Mouse (Mus musculus) thymus, postnatal 10 days (tissue): ENCODE measurements around the gene A530016L24Rik.
A peak's percentile ranks its signal among the peaks of the same experiment; 100 is the strongest.

Source experiments
- DNase-seq, 2 experiments: peaks; one replicate each; pipeline ENCODE4 v3.0.0; 2021; ENCODE audit warnings: low spot score in 2 of 2

A530016L24Rik gene

GRCm38 (mm10) chr12:112489134-112489533 is at the start of gene A530016L24Rik:
A530016L24Rik (plus strand) TSS chr12:112489448.
- DNase-seq: no peak

DNA sequence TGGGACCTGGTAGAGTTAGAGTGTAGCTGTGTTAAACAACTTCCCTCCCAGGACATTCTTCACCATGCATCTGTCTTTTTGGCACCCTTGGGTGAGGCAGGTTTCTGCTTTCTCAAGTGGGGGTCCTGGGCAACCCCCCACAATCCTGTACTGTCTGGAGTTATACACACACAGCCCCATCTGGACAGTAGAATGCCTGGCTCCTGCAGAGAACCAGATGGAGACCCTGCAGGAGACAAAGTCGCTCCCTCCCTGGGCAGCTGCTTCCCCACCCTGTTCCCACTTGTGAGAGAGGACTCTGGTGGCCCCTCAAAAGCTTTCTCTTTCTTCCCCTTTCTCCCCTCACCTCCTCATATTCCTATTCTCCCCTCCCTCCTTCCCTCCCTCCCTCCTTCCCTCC is 49.3 kb upstream of the A530016L24Rik start:
- DNase-seq: no peak

GRCm38 (mm10) chr12:112449144-112449827 is 40.0 kb upstream of the A530016L24Rik start:
- peak; percentile 83 to 86 for DNase-seq

DNA sequence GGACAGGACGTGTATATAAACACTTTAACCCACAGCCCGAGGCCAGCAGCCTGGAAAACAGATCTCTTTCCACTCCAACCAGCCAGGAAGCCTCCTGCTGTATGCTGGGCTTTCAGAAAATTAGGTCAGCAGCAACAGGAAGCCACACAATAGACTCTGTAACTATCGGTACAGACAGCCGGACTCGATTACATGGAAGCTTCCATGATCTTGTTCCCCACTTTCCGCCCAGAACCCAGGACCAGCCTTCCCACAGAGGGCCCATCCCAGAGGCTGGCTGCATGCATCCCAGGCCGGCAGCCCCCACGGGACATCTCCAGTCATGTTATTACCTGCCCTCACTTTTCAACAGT is 39.4 kb upstream of the A530016L24Rik start:
- DNase-seq: peak; percentile 30 to 48

- peak; percentile 71 to 84 for DNase-seq
Measured at GRCm38 (mm10) chr12:112450883-112451282, 38.4 kb upstream of the A530016L24Rik start.

DNA sequence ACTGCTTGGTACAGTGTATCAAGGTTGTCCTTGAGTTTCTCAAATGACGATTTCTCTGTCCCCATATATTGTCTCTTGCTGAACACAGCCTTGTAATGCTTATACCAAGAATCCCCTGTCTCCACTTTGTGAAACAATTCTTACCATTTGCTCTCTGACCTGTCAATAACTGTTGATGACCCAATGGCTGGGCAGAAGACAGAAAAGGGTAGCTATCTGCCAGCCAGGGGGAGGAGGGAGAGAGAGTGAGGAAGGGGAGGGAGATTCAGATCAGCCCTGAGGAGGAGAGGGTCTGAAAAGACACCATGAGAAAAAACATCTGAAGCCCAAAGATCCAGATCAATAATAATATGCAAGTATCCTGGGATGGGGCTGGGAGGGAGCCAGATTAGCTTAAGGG is 37.9 kb upstream of the A530016L24Rik start:
- no peak for DNase-seq

GRCm38 (mm10) chr12:112451826-112452225 is 37.4 kb upstream of the A530016L24Rik start:
- DNase-seq: no peak

DNA sequence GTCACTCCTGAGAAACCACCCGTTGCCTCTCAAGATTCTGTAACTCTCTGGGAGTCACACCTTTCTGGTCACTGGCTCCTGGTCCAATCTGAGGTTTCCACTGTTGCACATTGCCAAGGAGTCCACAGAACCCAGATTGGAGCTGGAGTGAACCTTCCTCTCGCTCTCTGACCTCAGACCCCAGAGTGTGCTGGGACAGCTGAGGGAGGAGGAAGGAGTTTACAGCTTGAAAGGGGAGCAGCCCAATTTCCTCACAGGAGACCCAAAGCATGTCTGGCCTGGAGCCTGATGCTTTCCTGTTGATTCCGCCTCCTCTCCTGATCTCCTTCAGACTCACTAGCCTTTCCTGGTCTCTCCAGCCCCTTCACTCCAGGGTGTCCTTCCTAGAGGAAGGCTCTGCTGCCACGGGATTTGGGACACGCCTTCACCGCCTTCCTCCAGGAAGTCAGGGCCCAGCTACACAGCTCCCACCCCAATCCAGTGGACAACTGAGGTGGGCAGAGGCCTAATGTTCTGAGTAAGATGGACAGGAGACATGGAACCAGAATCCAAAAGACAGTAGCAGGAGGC is 33.0 kb upstream of the A530016L24Rik start:
- DNase-seq: no peak

DNA sequence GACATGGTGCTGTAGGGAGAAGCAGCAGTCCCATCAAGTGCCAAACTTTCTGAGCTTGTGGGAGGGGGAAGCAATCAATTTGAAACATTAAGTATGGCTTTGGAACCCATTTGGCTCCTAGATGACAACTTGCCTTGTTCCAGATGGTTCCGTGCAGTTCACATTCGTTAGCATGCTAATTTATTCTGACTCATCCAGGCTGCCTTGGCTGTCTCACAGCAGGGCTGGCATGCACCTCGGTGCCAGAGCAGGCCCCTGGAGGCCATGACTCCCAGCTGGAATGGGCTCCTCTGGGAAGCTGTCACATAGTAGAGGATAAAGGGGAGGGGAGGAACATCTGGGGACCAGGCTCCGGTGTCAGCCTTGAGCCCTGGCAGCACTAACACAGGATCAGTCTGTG is 31.4 kb upstream of the A530016L24Rik start:
- no peak for DNase-seq

DNA sequence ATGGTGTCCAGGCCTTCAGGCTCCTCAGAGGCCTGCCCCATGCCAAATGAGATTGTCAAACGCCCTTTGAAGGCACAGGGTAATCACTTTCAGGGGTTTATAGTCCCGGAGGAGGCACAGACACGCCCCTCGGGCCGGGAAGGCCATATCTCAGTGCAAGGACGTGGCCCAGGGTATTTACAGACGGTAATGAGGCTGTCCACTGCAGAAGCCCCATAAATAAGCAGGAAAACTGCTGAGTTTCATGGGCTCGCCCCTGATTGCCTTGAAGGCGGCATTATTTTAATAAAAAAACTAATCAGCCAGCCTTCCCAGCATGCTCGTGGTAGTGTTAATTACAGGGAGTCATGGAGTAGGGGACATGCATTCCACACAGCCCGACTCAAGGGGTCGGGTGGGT is 26.8 kb upstream of the A530016L24Rik start:
- DNase-seq: no peak

DNA sequence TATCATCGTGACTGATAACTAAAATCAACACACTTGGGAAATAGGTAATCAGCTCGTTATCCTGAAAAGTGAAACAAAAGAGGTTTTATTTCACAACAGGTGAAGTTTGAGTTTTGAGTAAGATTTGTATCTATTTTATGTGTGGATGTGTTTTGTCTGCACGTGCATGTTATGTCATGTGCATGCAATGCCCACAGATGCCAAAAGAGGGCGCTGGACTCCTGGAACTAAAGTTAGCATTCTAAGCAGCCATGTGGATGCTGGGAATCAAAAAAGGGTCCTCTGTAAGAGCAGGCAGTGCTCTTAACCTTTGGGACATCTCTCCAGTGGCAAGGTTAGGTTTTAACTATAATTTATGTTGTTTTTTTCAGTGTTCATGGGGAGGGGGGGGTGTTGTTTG is 26.0 kb upstream of the A530016L24Rik start:
- DNase-seq: no peak

DNA sequence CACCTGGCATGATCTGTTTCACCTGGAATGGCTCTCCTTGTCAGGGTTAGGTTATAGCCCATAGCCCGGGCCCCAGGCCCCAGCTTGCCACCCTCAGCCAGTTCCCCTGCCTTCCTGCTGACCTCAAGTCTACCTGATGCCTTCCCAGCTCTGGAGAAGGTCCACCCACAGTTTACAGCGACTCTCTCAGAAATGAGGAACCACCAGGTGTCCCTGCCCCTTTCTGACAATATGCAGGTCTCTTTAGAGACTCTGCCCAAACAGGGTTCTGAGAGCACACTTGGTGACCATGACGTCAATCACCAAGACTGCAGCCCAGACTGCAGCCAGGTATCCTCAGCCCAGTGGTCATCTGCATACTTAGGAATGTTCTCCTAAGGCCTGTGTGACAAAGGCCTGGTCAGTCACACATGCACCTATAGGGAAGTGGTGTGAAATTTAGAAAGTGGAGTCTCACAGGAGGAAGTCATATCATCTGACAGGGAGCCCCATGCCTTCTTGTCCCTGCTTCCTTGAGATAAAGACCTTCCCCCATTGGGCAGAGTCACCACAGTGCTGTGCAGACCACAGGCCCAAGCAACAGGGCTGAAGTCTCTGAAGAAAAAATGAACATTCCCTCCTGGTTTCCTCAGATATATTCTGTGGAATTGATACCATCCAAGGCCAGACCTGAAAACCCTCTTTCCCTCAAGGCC is 25.4 kb upstream of the A530016L24Rik start:
- no peak for DNase-seq

GRCm38 (mm10) chr12:112464516-112464915 is 24.7 kb upstream of the A530016L24Rik start:
- DNase-seq: no peak

DNA sequence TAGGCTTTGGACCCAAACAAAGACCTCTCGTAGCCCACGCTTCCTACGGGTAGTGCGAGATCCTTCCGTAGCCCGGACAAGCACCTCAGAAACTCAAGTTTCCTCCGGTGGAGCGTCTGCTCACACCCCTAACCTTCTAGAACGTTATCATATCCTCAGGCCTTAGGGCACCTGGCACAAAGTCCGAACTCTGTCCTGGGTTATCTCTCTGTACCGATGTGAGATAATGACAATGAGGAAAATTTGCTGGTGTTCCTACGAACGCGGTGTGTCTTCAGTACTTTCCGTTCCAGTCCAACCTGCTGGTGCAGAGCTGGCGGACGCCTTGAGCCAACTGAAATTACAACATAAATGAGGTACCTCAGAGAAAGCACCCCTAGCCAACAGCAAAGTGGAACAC is 23.3 kb upstream of the A530016L24Rik start:
- DNase-seq: no peak

DNA sequence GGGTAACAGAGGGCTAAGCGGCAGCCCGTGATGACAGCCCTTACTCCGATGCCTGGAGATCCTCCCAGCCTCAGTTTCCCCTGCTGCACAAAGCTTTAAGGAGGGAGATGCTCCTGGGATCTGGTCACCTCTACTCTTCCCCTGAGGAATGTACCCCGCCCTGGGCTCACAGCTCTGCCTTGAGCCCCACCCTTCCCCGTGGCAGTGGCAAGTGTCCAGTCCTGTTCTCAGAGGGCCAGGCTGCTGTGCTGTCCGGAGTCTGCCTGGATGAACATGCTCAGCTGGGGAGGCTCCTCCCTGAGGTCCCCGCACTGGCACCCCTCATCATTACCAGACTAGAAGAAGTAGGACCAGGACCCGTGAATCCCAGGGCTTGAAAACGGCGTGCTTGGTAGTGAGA is 21.9 kb upstream of the A530016L24Rik start:
- DNase-seq: no peak

DNA sequence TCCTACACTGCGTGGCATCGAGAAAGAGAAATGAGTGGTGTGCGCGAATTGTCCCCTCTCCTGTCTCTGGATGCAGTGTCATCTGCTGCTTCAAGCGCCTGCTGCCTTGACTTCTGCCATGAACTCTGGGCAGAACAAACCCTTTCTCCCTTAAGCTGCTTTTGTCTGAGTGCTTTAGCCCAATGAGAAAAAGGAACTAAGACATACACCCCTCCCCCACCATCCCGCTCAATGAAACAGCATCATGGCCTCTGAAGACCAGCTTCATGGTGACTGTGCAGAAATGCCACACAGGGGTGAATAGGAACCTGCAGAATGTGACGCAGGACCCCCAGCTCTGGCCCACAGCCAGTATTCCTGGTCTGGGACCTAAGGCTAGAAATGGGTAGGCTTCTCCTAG is 19.9 kb upstream of the A530016L24Rik start:
- no peak for DNase-seq

DNA sequence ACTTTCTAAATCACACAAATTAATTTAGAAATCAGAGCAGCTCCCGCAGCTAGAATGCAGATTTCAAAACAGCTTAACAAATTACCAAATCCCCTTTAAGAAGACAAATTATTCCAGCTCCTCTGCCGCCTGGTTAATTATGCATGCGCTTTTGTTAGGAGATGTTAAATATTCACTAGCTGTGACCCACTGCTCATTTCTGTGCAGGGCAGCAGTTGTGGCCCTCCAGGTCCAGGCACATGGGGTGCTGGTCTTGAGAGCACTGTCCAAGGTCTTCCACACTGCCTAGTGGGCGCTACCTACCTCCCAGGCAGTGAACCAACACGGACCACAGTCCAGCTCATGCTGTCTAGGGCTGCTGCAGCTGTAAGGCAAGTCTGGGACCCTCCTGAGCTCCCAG is 19.0 kb upstream of the A530016L24Rik start:
- DNase-seq: no peak

DNA sequence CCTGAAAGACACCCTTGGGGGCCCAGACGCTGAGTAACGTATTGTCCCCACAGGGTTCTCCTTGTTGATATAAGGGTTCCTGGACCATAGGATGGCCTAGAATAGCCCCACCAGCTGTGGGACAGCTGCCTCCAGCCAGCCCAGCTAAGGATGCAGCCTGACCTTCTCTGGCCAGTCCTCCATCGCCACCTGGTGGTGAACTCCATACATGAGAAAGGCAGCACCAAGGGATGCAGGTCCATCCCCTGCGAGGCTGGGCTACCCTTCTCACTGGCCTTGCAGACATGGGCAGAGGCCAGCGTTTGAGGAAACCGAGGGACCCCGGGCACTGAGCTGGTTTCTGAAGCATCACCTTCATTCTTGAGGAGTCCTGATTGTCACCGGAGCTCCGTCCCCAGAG is 15.5 kb upstream of the A530016L24Rik start:
- DNase-seq: peak; percentile 39 to 78

- no peak for DNase-seq
Measured at GRCm38 (mm10) chr12:112489535-112489934, 287 bp downstream of the A530016L24Rik start.

DNA sequence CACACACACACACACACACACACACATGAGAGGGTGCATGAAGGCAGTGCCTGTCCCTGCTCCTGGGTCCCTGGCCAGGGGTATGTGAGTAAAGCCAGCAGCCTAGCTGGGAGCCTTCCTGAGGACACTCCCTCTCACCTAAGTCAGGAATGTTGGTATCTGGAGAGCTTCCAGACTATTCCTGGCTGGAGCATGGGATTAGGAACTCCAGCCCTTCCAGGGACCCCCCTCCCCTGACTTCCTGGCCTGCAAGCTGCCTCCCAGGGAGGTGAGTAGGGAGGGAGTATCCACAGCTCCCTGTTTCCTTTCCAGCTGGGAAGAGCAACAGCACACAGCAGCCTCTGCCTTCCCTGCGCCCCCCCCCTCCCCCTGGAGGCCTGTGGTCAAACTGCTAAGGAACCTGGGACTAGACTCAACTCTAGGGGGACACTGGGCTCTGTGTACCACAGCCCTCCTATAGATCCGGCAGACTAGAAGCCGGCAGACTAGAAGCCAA is 1.2 kb downstream of the A530016L24Rik start:
- DNase-seq: no peak

DNA sequence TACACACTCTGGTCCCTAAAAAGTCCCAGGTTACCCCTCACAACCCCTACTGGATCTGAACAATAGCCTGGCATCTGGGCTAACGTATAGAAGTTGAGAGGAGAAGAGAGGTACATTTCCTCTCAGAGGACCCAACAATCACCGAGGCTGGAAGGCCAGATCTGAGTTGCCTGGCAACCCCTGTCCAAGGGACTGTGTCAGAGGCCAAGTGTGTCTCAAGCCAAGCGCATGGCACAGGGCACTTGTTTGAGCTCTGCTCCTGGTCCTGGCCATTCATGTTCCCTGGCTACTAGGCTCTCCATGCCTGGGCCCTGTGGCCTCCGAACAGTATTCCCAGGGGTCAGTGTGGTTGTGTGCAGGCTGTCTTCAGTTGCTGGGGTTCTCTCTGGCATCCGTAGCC is 6.9 kb downstream of the A530016L24Rik start:
- DNase-seq: no peak

GRCm38 (mm10) chr12:112497731-112498130 is 8.5 kb downstream of the A530016L24Rik start:
- DNase-seq: no peak

DNA sequence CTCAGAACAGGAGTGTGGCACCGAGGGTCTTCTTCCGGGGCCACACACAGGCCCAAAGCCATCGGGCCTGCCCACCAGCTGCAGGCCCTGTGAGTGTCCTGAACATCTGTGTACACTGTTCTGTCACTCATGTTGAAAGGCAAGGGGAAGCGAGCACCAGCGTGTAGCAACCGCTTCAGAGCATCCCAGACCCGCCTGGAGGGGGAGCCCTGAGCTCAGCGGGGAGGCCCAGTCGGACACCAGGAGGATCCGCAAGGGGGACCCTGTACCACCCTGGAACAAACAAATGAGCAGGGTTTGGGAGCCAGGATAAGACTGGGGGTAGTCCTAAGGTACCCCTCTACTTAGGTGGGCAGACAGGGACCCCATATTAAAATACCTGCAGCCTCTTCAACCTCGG is 9.4 kb downstream of the A530016L24Rik start:
- DNase-seq: peak in 1 of 2 experiments; percentile 36
